Mouse (Mus musculus) embryonic stem cell, embryonic (primary cell): Measurements from ENCODE around the gene Sytl3.

Source experiments
- CTCF ChIA-PET, 4 experiments: fragments of 300-600 bp in 2 of 4; fragments of 350-600 bp in 2 of 4; sonication (Branson Sonifier 250); formaldehyde crosslinking; loops; one replicate each; lab custom pipeline; 2022; ENCODE audit warnings: inconsistent platforms in 2 of 4; lab: Charles Lee
- POLR2A ChIA-PET, 4 experiments: fragments of 300-600 bp in 2 of 4; fragments of 350-600 bp in 2 of 4; sonication (Branson Sonifier 250); formaldehyde crosslinking; loops; one replicate each; lab custom pipeline; 2022; ENCODE audit warnings: antibody characterized with exemption in 4 of 4, inconsistent platforms in 1 of 4; lab: Charles Lee

Gene Sytl3

DNA sequence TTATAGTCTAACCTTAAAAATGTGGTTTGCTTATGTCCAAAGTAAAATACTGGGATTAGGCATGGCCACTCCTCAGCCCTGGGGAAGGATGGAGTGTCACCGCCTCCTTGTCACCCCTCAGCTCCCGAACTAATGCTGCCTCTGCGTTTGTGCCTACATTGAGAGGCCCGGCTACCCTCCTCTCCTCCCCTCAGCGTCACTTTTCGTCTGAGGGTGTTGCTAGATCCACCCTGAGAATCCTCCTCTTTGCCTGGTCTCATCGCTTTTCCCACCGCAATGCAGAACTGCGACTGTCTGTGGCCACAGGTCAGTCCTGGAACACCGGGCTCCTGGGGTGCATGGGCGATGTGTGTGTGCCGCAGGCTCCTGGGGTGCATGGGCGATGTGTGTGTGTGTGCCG is 86.0 kb downstream of the Sytl3 start:
- CTCF ChIA-PET, result no interaction called here
- POLR2A ChIA-PET, result interaction anchor here in 3 of 4 experiments (0.6 to 8.9 kb wide), 8 partner anchors 9 to 83 kb away, joined by 3 to 77 read pairs (median 12); partner anchors contain the start of gene Ezr (in 1 of the 3)

DNA sequence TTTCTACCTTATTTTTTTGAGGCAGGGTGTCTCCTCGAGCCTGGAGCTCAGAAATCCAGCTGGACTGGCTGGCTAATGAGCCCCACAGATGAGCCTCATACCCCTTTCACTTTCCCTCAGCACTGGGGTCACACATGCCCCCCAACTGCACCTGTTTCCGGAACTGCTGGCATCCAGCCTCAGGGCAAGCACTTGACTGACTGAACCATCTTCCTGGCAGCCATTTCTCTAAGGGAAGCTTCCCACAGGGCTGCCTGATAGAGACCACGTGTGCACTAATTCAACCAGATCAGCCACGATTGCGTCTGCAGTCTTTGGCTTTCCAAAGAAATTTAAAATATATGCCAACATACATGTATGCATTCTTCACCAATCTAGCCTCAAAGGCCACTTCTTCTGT is 86.6 kb downstream of the Sytl3 start:
- ChIA-PET CTCF (interaction anchor here in 1 of 4 experiments (0.6 kb wide), 1 partner anchor 16 kb away, joined by 4 read pairs; no protein-coding TSS in a partner anchor), POLR2A (interaction anchor here in 3 of 4 experiments (0.6 to 8.9 kb wide), 13 partner anchors 9 to 1749 kb away, joined by 3 to 77 read pairs (median 7); partner anchors contain the start of gene Ezr (in 1 of the 3))

DNA sequence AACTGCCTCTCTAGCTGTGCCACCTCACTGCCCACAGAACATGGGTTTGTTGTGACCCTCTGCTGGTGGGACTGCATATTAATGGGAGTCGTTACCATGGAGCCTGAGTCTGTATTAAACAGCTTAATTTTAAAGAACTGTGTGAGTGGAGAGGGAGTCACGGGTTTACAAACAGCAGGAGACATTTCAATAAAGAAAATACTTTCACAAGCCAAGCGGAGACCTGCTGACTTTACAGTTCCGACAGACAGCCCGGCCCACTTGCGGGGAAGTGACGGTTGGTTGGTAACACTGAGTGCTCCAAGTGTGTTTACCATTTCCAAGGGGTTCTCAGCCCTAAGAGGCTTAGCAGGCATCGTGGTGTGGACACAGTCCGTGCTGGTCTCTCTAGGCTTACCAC is 87.1 kb downstream of the Sytl3 start:
- ChIA-PET POLR2A (interaction anchor here (0.6 to 8.9 kb wide), 14 partner anchors 9 to 1749 kb away, joined by 3 to 77 read pairs (median 6); partner anchors contain the start of gene Ezr (in 1 of the 4)), CTCF (interaction anchor here in 2 of 4 experiments (0.6 to 0.7 kb wide), 2 partner anchors 15 to 22 kb away, joined by 3 to 4 read pairs; no protein-coding TSS in a partner anchor)

- POLR2A ChIA-PET, result interaction anchor here (0.6 to 8.9 kb wide), 23 partner anchors 10 to 1746 kb away, joined by 3 to 77 read pairs (median 5); partner anchors contain the start of gene Ezr (in 1 of the 4)
- CTCF ChIA-PET, result interaction anchor here in 2 of 4 experiments (0.5 to 0.7 kb wide), 2 partner anchors 21 to 102 kb away, joined by 3 to 5 read pairs; no protein-coding TSS in a partner anchor
Measured at GRCm38 (mm10) chr17:6746452-6747231, 87.7 kb downstream of the Sytl3 start.

GRCm38 (mm10) chr17:6747478-6747877 is 88.6 kb downstream of the Sytl3 start:
- ChIA-PET POLR2A (interaction anchor here (0.6 to 8.9 kb wide), 20 partner anchors 9 to 1747 kb away, joined by 3 to 77 read pairs (median 6); partner anchors contain the start of gene Ezr (in 2 of the 4)), CTCF (interaction anchor here in 1 of 4 experiments (0.5 kb wide), 1 partner anchor 101 kb away, joined by 5 read pairs; no protein-coding TSS in a partner anchor)

GRCm38 (mm10) chr17:6748779-6749464 is 90.0 kb downstream of the Sytl3 start:
- ChIA-PET POLR2A (interaction anchor here in 3 of 4 experiments (0.9 to 8.9 kb wide), 16 partner anchors 8 to 79 kb away, joined by 3 to 77 read pairs (median 5); partner anchors contain the start of gene Ezr (in 1 of the 3)), CTCF (interaction anchor here in 1 of 4 experiments (0.7 kb wide), 1 partner anchor 11 kb away, joined by 3 read pairs; no protein-coding TSS in a partner anchor)

- POLR2A ChIA-PET, result interaction anchor here in 3 of 4 experiments (0.9 to 2.5 kb wide), 11 partner anchors 8 to 77 kb away, joined by 3 to 11 read pairs (median 4); partner anchors contain the start of gene Ezr (in 1 of the 3)
- CTCF ChIA-PET, result interaction anchor here in 2 of 4 experiments (0.6 to 0.8 kb wide), 2 partner anchors 9 to 12 kb away, joined by 3 read pairs; no protein-coding TSS in a partner anchor
Measured at GRCm38 (mm10) chr17:6751221-6751859, 92.4 kb downstream of the Sytl3 start.

- CTCF ChIA-PET, result no interaction called here
- POLR2A ChIA-PET, result interaction anchor here in 2 of 4 experiments (0.7 to 2.5 kb wide), 12 partner anchors 9 to 76 kb away, joined by 3 to 11 read pairs (median 4); partner anchors contain the start of gene Ezr (in 1 of the 2)
Measured at GRCm38 (mm10) chr17:6752375-6752774, 93.5 kb downstream of the Sytl3 start.

- ChIA-PET POLR2A (interaction anchor here in 2 of 4 experiments (0.6 to 7.5 kb wide), 7 partner anchors 8 to 598 kb away, joined by 3 to 77 read pairs (median 6); no protein-coding TSS in a partner anchor), CTCF (no interaction called here)
Measured at GRCm38 (mm10) chr17:6755176-6755575, 96.3 kb downstream of the Sytl3 start.

GRCm38 (mm10) chr17:6755873-6756272 is 97.0 kb downstream of the Sytl3 start:
- ChIA-PET POLR2A (interaction anchor here in 2 of 4 experiments (1.2 to 7.5 kb wide), 5 partner anchors 10 to 72 kb away, joined by 4 to 77 read pairs (median 26); no protein-coding TSS in a partner anchor), CTCF (no interaction called here)

- POLR2A ChIA-PET, result interaction anchor here in 3 of 4 experiments (0.6 to 7.5 kb wide), 17 partner anchors 8 to 134 kb away, joined by 3 to 77 read pairs (median 7); no protein-coding TSS in a partner anchor
- CTCF ChIA-PET, result no interaction called here
Measured at GRCm38 (mm10) chr17:6757902-6758301, 99.0 kb downstream of the Sytl3 start.

DNA sequence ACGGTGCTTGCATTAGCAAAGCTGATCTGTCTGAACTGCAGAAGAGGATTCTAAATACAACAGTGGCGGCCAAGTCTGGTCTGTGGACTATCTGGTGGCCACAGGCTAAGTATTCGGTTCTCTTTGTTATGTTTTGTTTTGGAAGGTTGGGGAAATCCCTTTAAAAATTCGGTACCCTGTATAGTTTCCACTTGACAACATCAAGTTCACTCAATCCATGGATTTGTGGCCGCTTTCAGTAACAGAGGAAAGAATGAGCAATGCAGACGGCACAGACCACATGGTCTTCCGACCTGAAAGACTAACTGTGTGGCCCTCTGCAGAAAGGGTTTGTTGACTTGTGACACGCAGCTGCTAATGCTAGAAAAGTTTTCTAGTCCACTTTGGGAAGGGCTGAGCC is 100.0 kb downstream of the Sytl3 start:
- ChIA-PET CTCF (interaction anchor here in 1 of 4 experiments (1.6 kb wide), 1 partner anchor 10 kb away, joined by 8 read pairs; no protein-coding TSS in a partner anchor), POLR2A (interaction anchor here (0.5 to 7.5 kb wide), 19 partner anchors 7 to 512 kb away, joined by 3 to 77 read pairs (median 5); no protein-coding TSS in a partner anchor)

DNA sequence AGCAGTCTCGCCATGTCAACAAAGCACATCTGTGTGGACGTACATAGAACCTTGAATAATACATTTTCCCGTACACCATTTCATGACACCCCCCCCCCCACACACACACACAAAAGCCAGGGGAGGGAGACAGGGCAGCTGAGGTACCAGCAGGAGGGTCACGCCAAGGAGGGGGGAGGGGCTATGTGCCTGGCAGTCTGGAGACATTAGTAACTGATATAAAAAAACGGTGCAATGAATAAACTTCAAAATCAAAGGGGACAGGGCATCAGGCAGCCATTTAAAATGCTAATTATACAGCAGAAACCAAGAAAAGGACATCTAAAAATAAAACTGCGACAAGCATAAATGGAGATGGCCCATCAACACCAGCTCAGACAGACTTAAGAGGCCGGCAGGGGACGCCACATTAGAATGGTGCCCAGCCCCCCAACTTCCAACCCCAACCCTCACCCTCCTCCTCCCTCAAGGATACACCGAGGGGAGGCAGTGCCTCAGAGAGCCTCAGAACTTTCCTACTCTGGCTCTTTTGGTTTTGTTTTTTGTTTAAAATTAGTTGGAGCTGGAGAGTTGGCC is 100.9 kb downstream of the Sytl3 start:
- ChIA-PET CTCF (interaction anchor here in 3 of 4 experiments (0.6 to 1.6 kb wide), 7 partner anchors 9 to 940 kb away, joined by 3 to 8 read pairs (median 3); no protein-coding TSS in a partner anchor), POLR2A (interaction anchor here (0.7 to 7.5 kb wide), 17 partner anchors 8 to 68 kb away, joined by 3 to 77 read pairs (median 5); partner anchors contain the start of gene Ezr (in 1 of the 4))

DNA sequence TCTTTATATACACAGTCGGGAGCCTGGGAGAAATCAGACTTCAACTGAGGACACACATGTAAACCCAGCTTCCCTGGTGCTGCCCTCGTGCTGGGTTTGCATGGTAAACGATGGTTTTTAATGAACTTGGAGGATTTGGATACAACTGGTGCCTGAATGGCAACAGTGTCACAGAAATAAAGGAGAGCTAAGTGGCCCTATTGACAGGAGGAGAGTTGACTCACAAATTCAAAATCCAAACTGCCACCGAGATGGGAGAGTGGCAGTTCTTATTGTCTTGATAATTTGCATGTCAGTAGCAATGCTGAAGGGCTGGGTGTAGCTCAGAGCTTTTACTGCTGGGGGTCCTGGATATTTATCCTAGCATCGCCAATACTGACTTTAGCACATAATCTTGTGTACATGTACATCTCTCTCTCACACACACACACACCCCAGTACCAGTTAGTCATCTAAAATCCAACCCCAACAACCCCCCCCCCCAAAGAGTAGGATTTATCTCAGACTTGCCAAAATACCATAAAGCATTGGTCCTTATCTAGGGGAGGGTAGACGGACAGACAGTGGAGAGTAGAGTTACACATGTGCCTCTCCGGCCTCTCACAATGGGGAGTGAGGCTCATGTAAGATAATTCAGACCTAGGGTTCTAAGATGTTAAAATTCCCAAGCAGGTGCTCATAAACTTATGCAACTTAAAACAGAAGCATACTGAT is 104.8 kb downstream of the Sytl3 start:
- ChIA-PET CTCF (interaction anchor here in 1 of 4 experiments (0.6 kb wide), 1 partner anchor 76 kb away, joined by 3 read pairs; no protein-coding TSS in a partner anchor), POLR2A (interaction anchor here (0.7 to 2.9 kb wide), 11 partner anchors 8 to 1611 kb away, joined by 3 to 14 read pairs (median 5); no protein-coding TSS in a partner anchor)

- CTCF ChIA-PET, result no interaction called here
- POLR2A ChIA-PET, result interaction anchor here in 2 of 4 experiments (1.2 to 2.9 kb wide), 6 partner anchors 8 to 64 kb away, joined by 3 to 14 read pairs (median 6); no protein-coding TSS in a partner anchor
Measured at GRCm38 (mm10) chr17:6764227-6764593, 105.3 kb downstream of the Sytl3 start.

GRCm38 (mm10) chr17:6764730-6765129 is 105.8 kb downstream of the Sytl3 start:
- ChIA-PET POLR2A (interaction anchor here in 2 of 4 experiments (1.1 to 2.9 kb wide), 10 partner anchors 7 to 63 kb away, joined by 3 to 7 read pairs (median 6); no protein-coding TSS in a partner anchor), CTCF (no interaction called here)
